Mouse (Mus musculus): ENCODE data around the gene Txndc2. TPM values are rescaled to one million over a fixed set of nuclear protein-coding genes. Genes with fewer than 3 reads are reported as not detected.

Txndc2 gene
- polyA plus RNA-seq, 2 experiments = not detected

- ATAC-seq (ENCODE audit: insufficient read depth) (no peak), DNase-seq (ENCODE audit: low read depth in 3 of 3, low spot score in 3 of 3) (no peak)
- Histone ChIP-seq H3K36me3 (replicated peaks; ENCODE audit: control insufficient read depth, insufficient read depth, low read depth) (no peaks in the 10 kb centered on the region), H3K4me1 (replicated peaks; ENCODE audit: control insufficient read depth in 2 of 2, insufficient read depth in 2 of 2, low read length in 1 of 2) (no peaks in the 10 kb centered on the region; a peak in 1 of 4 replicates), H3K9me3 (ENCODE audit: control insufficient read depth, low read length) (no peaks in the 10 kb centered on the region), H3K4me2 (ENCODE audit: low read depth) (no peak overlapping the region), H3K27me3 (ENCODE audit: control insufficient read depth, insufficient read depth, low read length) (no peaks in the 10 kb centered on the region), H3K4me3 (ENCODE audit: insufficient read depth in 1 of 2, low read depth in 2 of 2, low read length in 2 of 2) (no peak overlapping the region), H3K9ac (replicated peaks) (no peak overlapping the region), H3K27ac (no peak overlapping the region)
- TF ChIP-seq CTCF (IDR thresholded peaks at IDR 0.05; ENCODE audit: low read depth) = no peak
- TF ChIP-seq EP300 (IDR thresholded peaks at IDR 0.05; ENCODE audit: low read depth) = no peak
- WGBS (ENCODE audit: insufficient replicate concordance) = 56% methylated on average over 9 of the region's 9 CpGs
Observed at GRCm38 (mm10) chr17:65648371-65649174, 6.6 kb upstream of the Txndc2 start.

- Histone ChIP-seq H3K4me3 (ENCODE audit: insufficient read depth in 1 of 2, low read depth in 2 of 2, low read length in 2 of 2) (no peak overlapping the region), H3K4me1 (replicated peaks; ENCODE audit: control insufficient read depth in 2 of 2, insufficient read depth in 2 of 2, low read length in 1 of 2) (no peaks in the 10 kb centered on the region; a peak in 1 of 4 replicates), H3K27me3 (ENCODE audit: control insufficient read depth, insufficient read depth, low read length) (no peaks in the 10 kb centered on the region), H3K4me2 (ENCODE audit: low read depth) (no peak overlapping the region), H3K9me3 (ENCODE audit: control insufficient read depth, low read length) (no peaks in the 10 kb centered on the region), H3K36me3 (replicated peaks; ENCODE audit: control insufficient read depth, insufficient read depth, low read depth) (no peaks in the 10 kb centered on the region), H3K9ac (replicated peaks) (no peak overlapping the region), H3K27ac (no peak overlapping the region)
- DNase-seq (ENCODE audit: low read depth in 3 of 3, low spot score in 3 of 3) = no peak
- no peak for TF ChIP-seq EP300 (IDR thresholded peaks at IDR 0.05; ENCODE audit: low read depth)
- TF ChIP-seq CTCF (IDR thresholded peaks at IDR 0.05; ENCODE audit: low read depth) = no peak
- ATAC-seq (ENCODE audit: insufficient read depth) = no peak
- WGBS (ENCODE audit: insufficient replicate concordance) = 36% methylated on average over 5 of the region's 5 CpGs
Observed at GRCm38 (mm10) chr17:65647961-65648360, 6.0 kb upstream of the Txndc2 start.

DNA sequence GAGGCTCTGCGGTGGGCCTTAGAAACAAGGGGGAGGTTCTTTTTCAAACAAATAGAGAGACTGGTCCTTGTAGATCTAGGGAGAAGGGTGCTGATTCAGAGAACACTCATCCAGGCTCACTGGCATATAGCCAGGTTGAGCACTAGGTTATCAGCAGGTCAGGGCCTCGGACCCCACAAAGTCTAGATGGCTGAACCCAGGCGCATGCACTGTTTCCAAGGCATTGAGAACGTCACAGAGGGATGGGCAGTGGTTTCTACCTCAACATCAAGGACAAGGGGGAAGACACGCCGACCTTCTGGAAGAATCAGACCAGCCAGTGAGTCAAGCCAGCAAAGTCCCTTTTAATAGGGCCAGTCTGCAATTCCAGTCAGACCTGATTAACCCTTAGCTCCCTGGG, 5.3 kb upstream of the Txndc2 start:
- Histone ChIP-seq H3K4me2 (ENCODE audit: low read depth) (no peak overlapping the region), H3K4me1 (replicated peaks; ENCODE audit: control insufficient read depth in 2 of 2, insufficient read depth in 2 of 2, low read length in 1 of 2) (no peaks in the 10 kb centered on the region; a peak in 1 of 4 replicates), H3K4me3 (ENCODE audit: insufficient read depth in 1 of 2, low read depth in 2 of 2, low read length in 2 of 2) (no peak overlapping the region), H3K27ac (no peak overlapping the region), H3K36me3 (replicated peaks; ENCODE audit: control insufficient read depth, insufficient read depth, low read depth) (no peaks in the 10 kb centered on the region), H3K27me3 (ENCODE audit: control insufficient read depth, insufficient read depth, low read length) (no peaks in the 10 kb centered on the region), H3K9ac (replicated peaks) (no peak overlapping the region), H3K9me3 (ENCODE audit: control insufficient read depth, low read length) (no peaks in the 10 kb centered on the region)
- TF ChIP-seq EP300 (IDR thresholded peaks at IDR 0.05; ENCODE audit: low read depth) (no peak), CTCF (IDR thresholded peaks at IDR 0.05; ENCODE audit: low read depth) (no peak)
- WGBS (ENCODE audit: insufficient replicate concordance) = 68% methylated on average over 6 of the region's 6 CpGs
- DNase-seq (ENCODE audit: low read depth in 3 of 3, low spot score in 3 of 3) = no peak
- no peak for ATAC-seq (ENCODE audit: insufficient read depth)

GRCm38 (mm10) chr17:65643579-65643978, 1.6 kb upstream of the Txndc2 start:
- Histone ChIP-seq H3K9ac (replicated peaks) (no peak overlapping the region), H3K27ac (no peak overlapping the region), H3K4me3 (ENCODE audit: insufficient read depth in 1 of 2, low read depth in 2 of 2, low read length in 2 of 2) (no peak overlapping the region), H3K4me1 (replicated peaks; ENCODE audit: control insufficient read depth in 2 of 2, insufficient read depth in 2 of 2, low read length in 1 of 2) (no peaks in the 10 kb centered on the region; a peak in 1 of 4 replicates), H3K36me3 (replicated peaks; ENCODE audit: control insufficient read depth, insufficient read depth, low read depth) (no peaks in the 10 kb centered on the region), H3K9me3 (ENCODE audit: control insufficient read depth, low read length) (no peaks in the 10 kb centered on the region), H3K27me3 (ENCODE audit: control insufficient read depth, insufficient read depth, low read length) (no peaks in the 10 kb centered on the region), H3K4me2 (ENCODE audit: low read depth) (no peak overlapping the region)
- DNase-seq (ENCODE audit: low read depth in 3 of 3, low spot score in 3 of 3) (no peak), ATAC-seq (ENCODE audit: insufficient read depth) (no peak)
- TF ChIP-seq CTCF (IDR thresholded peaks at IDR 0.05; ENCODE audit: low read depth) (no peak), EP300 (IDR thresholded peaks at IDR 0.05; ENCODE audit: low read depth) (no peak)
- WGBS (ENCODE audit: insufficient replicate concordance) = 56% methylated on average over 5 of the region's 5 CpGs

DNA sequence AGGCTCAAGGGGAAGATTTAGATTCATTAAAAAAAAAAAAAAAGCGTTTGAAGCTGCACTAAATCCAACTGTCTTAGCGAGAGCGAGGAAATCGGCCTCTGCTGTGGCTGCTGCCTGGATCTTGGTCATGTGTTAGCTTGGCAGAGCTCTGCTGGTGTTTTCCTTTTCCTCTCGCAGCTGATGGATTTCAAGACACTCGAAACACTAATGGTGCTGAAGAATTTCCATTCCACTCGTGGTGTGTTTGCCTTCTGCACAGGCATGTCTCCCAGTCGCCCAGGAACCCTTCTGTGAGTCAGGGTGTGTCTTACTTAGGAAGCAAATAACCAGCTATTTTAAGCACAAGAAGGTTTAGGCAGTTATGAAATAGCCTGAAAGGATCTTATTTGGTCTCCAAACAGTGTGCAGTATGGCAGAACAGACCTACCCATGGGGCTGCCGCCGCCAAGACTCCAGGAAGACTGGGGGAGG, 1.1 kb upstream of the Txndc2 start:
- whole genome bisulfite sequencing (ENCODE audit: insufficient replicate concordance) = 52% methylated on average over 10 of the region's 10 CpGs
- H3K4me2 ChIP-seq (ENCODE audit: low read depth) = no peak overlapping the region

More for the DNA sequence above, 1.1 kb upstream of the Txndc2 start:
- Histone ChIP-seq H3K4me3 (ENCODE audit: insufficient read depth in 1 of 2, low read depth in 2 of 2, low read length in 2 of 2) (no peak overlapping the region), H3K4me1 (replicated peaks; ENCODE audit: control insufficient read depth in 2 of 2, insufficient read depth in 2 of 2, low read length in 1 of 2) (no peaks in the 10 kb centered on the region; a peak in 1 of 4 replicates), H3K27ac (no peak overlapping the region), H3K27me3 (ENCODE audit: control insufficient read depth, insufficient read depth, low read length) (no peaks in the 10 kb centered on the region), H3K9me3 (ENCODE audit: control insufficient read depth, low read length) (no peaks in the 10 kb centered on the region), H3K36me3 (replicated peaks; ENCODE audit: control insufficient read depth, insufficient read depth, low read depth) (no peaks in the 10 kb centered on the region), H3K9ac (replicated peaks) (no peak overlapping the region)
- DNase-seq (ENCODE audit: low read depth in 3 of 3, low spot score in 3 of 3) (no peak), ATAC-seq (ENCODE audit: insufficient read depth) (no peak)
- TF ChIP-seq EP300 (IDR thresholded peaks at IDR 0.05; ENCODE audit: low read depth) (no peak), CTCF (IDR thresholded peaks at IDR 0.05; ENCODE audit: low read depth) (no peak)
